Mouse (Mus musculus): ENCODE results near the gene Nrsn2.
A peak's percentile ranks its signal among the peaks of the same experiment; 100 is the strongest.

DNA sequence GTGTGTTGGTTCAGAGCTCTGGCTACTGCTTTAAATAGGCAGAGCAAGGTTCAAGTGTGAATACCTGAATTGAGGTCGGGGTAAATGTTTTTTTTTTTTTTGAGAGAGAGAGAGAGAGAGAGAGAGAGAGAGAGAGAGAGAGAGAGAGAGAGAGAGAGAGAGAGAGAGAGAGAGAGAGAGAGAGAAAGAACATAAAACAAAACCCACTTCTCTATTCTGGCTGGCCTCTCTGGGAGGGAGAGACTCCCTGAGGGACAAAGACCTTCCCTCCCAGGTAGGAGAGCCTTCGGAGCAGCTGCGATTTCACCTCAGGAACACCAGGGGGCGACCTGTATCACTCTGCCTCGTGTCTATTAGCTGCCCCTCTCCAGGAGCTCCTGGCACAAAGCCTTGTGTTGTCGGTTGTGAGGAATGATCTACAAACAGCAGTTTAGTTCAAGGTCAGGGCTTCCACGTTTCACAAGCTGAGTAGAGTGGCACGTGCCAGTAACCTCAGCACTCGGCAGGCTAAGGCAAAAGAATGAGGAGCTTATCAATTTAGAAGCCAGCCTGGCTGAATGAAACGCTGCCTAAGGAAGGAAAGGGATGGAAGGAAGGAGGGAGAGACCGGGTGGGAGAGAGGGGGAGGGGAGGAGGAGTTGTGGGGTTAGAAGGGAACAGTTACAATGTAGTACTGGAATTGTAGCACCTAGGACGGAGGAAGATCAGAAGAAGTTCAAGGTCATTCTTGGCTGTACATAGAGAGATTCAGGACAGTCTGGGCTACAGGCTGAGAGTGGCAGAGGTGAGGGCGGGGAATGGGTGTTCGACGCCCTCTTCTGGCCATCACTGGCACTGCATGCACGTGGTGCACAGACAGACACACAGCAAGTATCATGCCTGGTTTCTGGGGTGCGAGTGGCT, 12.9 kb downstream of the Nrsn2 start:
- TF ChIP-seq CTCF (IDR thresholded peaks at IDR 0.05) (peak; percentile 83), EP300 (IDR thresholded peaks at IDR 0.05) (no peak)

Data from lung, postnatal 0 days (tissue).